Mouse (Mus musculus): ENCODE data around the gene Tmem223. TPM values are rescaled to one million over a fixed set of nuclear protein-coding genes. Genes with fewer than 3 reads are reported as not detected.

The Tmem223 gene
- polyA plus RNA-seq, 1 experiment from 2014 or later: 166 TPM

DNA sequence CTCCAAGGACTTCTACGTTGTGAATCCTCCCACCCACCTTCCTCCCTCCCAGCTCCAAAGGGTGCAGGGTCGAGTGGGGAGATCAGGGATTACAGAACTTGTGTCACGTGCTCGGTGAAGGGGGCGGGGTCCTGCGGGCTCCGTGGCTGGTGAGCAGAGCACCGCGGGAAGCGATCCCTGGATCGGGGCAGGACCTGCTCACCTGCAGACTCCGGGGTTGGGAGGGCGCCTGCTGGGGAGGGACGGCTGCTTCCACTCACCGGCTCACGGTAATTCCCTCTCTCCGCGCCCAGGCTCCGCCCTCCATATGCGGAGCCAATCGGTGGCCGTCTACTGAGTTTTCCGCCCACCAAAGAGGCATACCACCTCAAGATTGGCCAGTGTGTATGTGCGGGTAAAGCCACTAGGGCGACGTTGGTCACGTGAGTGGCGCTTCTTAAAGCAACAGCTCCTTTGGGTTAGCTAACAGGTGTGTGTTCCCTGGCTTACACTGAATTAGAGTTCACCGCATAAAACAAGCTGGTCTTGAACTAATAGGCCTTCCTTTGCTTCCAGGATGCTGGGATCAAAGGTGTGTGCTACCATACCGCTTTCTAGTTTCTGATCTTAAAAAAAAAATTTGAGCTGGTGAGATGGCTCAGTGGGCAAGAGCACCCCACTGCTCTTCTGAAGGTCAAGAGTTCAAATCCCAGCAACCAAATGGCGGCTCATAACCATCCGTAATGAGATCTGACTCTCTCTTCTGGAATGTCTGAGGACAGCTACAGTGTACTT lies 15.4 kb downstream of the Tmem223 start, which contains the start of gene Taf6l:
TSS of gene Taf6l (minus strand) at position 410 of the 774 bp plus-strand sequence.
- H3K9me3 ChIP-seq (ENCODE audit: low read depth, low read length): no peaks in the 10 kb centered on the region
- H3K9ac ChIP-seq: peak within 1 kb of the TSS; percentile 66
- peaks cover 26% of the 10 kb centered on the region for H3K36me3 ChIP-seq (ENCODE audit: insufficient read depth)
- ATAC-seq (ENCODE audit: insufficient read depth) (peak; percentile 100), DNase-seq (peak; percentile 97)
- peak; percentile 48 for TF ChIP-seq CTCF (IDR thresholded peaks at IDR 0.05; ENCODE audit: low read depth)
- under 1% methylated on average over 32 of the region's 32 CpGs for WGBS
- H3K4me2 ChIP-seq: peak within 1 kb of the TSS; percentile 84
- peak within 1 kb of the TSS; percentile 65 for H3K4me3 ChIP-seq (ENCODE audit: low read depth, low read length)
- H3K4me1 ChIP-seq (ENCODE audit: insufficient read depth): peaks cover 3% of the 10 kb centered on the region; the same call in 1 of the 2 replicates
- H3K27ac ChIP-seq (ENCODE audit: low read depth): peak within 1 kb of the TSS; percentile 70
- no peaks in the 10 kb centered on the region for H3K27me3 ChIP-seq (ENCODE audit: insufficient read depth, low read length)

DNA sequence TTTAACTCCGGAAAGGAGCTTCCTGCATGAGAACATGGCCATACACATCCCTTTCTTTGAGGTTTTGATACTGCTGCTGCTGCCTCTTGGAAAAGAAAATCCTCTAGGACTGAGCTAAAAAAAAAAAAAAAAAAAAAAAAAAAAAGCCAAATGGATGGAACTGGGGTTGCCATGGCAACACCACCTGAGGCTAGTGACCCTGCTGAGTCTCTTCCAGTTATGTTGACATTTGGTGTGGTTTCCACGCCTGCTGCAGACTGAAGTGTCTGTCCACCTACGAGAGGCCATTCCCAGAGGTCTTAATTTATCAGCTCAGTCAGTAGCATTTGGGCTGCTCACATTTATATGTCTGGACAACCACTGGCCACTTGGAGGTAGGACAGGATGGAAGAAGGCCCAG lies 17.7 kb downstream of the Tmem223 start:
- no peak overlapping the region for H3K4me3 ChIP-seq (ENCODE audit: low read depth, low read length)
- peaks cover 3% of the 10 kb centered on the region; the same call in 1 of the 2 replicates for H3K4me1 ChIP-seq (ENCODE audit: insufficient read depth)
- H3K36me3 ChIP-seq (ENCODE audit: insufficient read depth): peaks cover 18% of the 10 kb centered on the region
- WGBS: 22% methylated on average over 3 of the region's 3 CpGs
- no peak overlapping the region for H3K4me2 ChIP-seq
- peak; percentile 21 for DNase-seq
- H3K27ac ChIP-seq (ENCODE audit: low read depth): no peak overlapping the region
- ATAC-seq (ENCODE audit: insufficient read depth): no peak
- H3K27me3 ChIP-seq (ENCODE audit: insufficient read depth, low read length): no peaks in the 10 kb centered on the region
- no peak for TF ChIP-seq CTCF (IDR thresholded peaks at IDR 0.05; ENCODE audit: low read depth)
- H3K9ac ChIP-seq: no peak overlapping the region
- H3K9me3 ChIP-seq (ENCODE audit: low read depth, low read length): no peaks in the 10 kb centered on the region

DNA sequence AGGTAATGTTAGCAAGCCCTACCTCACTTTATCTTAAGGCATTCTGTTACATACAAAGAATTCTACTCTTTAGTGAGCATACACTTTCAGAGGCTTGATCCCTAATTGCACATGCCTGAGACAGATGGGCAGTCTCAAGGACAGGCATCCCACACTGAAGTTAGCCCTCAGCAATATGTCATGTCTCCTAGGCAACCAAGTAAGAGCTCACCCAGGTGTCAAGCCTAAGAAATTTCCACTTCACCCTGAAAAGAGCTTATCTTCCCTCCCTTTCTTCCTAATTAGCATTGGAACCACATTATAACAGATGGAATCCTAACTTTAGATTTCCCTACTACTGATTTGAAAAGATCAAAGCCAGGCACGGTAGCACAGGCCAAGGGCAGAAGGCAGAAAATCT lies 18.4 kb downstream of the Tmem223 start:
- Histone ChIP-seq H3K27me3 (ENCODE audit: insufficient read depth, low read length) (no peaks in the 10 kb centered on the region), H3K36me3 (ENCODE audit: insufficient read depth) (peaks cover 21% of the 10 kb centered on the region), H3K4me3 (ENCODE audit: low read depth, low read length) (no peak overlapping the region), H3K9ac (no peak overlapping the region), H3K9me3 (ENCODE audit: low read depth, low read length) (no peaks in the 10 kb centered on the region), H3K4me1 (ENCODE audit: insufficient read depth) (peaks cover 3% of the 10 kb centered on the region; the same call in 1 of the 2 replicates), H3K4me2 (no peak overlapping the region), H3K27ac (ENCODE audit: low read depth) (no peak overlapping the region)
- TF ChIP-seq CTCF (IDR thresholded peaks at IDR 0.05; ENCODE audit: low read depth): no peak
- DNase-seq (no peak), ATAC-seq (ENCODE audit: insufficient read depth) (no peak)
- 51% methylated on average over 1 of the region's 1 CpGs for WGBS

DNA sequence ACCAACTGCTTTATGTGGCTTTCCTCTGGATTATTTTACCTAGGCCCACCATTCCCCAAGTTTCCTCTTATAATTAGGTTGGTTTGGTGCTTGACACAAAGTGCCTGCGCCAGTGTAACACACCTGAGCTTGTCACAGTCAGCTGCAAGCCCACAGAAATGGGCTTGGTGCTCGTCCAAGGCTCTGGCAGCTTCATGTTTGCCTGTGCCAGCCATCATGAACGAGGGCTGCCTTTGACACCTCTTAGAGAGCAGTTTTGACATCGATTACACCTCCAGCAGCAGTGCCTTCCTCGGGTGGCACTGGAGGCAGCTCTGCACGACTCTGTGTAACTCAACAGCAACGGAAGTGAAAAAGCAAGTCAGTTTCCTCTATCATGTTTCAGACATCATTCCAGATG lies 19.4 kb downstream of the Tmem223 start:
- TF ChIP-seq CTCF (IDR thresholded peaks at IDR 0.05; ENCODE audit: low read depth): no peak
- 71% methylated on average over 7 of the region's 7 CpGs for WGBS
- no peak overlapping the region for H3K27ac ChIP-seq (ENCODE audit: low read depth)
- H3K9me3 ChIP-seq (ENCODE audit: low read depth, low read length): no peaks in the 10 kb centered on the region
- peaks cover 31% of the 10 kb centered on the region for H3K36me3 ChIP-seq (ENCODE audit: insufficient read depth)
- DNase-seq: no peak
- peaks cover 3% of the 10 kb centered on the region; the same call in 1 of the 2 replicates for H3K4me1 ChIP-seq (ENCODE audit: insufficient read depth)
- H3K27me3 ChIP-seq (ENCODE audit: insufficient read depth, low read length): no peaks in the 10 kb centered on the region
- no peak overlapping the region for H3K4me2 ChIP-seq
- no peak overlapping the region for H3K4me3 ChIP-seq (ENCODE audit: low read depth, low read length)
- H3K9ac ChIP-seq: no peak overlapping the region
- no peak for ATAC-seq (ENCODE audit: insufficient read depth)

DNA sequence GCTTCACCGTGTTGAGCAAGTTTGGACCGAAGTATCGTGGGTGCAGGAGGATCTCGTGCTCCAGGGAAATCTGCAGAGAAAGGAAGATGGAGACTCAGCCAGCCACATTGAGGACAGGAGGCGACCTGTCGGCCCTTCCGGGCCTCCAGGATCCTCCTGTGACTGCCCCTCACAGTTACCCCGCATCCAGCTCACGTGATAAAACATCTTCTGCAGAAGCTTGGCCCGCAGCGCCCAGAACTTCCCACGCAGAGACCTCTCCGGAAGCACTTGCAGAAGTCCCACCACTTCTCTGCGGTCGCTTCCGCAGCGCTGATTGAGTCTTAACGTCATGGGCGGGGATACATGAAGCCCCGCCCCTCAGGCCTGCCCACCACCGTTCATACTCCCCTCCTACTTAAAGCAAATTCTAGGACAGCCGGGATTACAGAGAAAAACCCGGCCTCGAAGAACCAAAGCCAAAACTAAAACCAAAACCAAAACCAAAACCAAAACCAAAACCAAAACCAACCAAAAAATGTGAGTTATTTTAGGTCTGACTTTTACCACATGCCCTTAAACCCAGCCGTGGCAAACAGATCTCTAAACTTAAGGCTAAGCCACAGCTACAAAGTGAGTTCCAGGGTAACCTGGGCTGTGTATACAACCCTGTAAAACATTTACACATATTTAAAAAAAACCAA lies 27.6 kb downstream of the Tmem223 start, which contains the start of gene Polr2g:
TSS of gene Polr2g (minus strand) at position 314 of the 683 bp plus-strand sequence.
- Histone ChIP-seq H3K4me3 (ENCODE audit: low read depth, low read length) (peak within 1 kb of the TSS; percentile 77), H3K27ac (ENCODE audit: low read depth) (peak within 1 kb of the TSS; percentile 51), H3K36me3 (ENCODE audit: insufficient read depth) (peaks cover 27% of the 10 kb centered on the region), H3K27me3 (ENCODE audit: insufficient read depth, low read length) (no peaks in the 10 kb centered on the region), H3K4me2 (peak within 1 kb of the TSS; percentile 78), H3K9me3 (ENCODE audit: low read depth, low read length) (no peaks in the 10 kb centered on the region), H3K4me1 (ENCODE audit: insufficient read depth) (0 out of 2 replicates have a peak, but pooled peaks cover 3% of the 10 kb centered on the region), H3K9ac (peak within 1 kb of the TSS; percentile 81)
- DNase-seq (peak; percentile 98), ATAC-seq (ENCODE audit: insufficient read depth) (peak; percentile 79)
- 2% methylated on average over 25 of the region's 25 CpGs for WGBS
- no peak for TF ChIP-seq CTCF (IDR thresholded peaks at IDR 0.05; ENCODE audit: low read depth)

DNA sequence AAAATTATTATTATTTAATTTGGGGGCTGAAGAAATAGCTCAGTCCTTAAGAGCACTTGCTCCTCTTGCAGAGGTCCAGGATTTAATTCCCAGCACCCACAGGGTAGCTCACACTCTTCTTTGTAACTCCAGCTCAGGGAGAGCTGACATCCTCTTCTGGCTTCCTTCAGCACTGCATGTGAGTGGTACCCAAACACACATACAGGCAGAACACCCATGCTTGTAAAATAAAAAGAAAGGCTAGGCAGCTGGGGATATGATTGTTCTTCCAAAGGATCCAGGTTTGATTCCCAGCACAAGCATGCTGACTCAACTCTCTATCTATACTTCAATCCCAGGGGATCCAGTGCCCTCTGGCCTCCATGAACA lies 28.1 kb downstream of the Tmem223 start:
- ATAC-seq (ENCODE audit: insufficient read depth): no peak
- peak overlapping the region; percentile 14; the same call in 1 of the 2 replicates for H3K9ac ChIP-seq
- TF ChIP-seq CTCF (IDR thresholded peaks at IDR 0.05; ENCODE audit: low read depth): no peak

More for the DNA sequence above, 28.1 kb downstream of the Tmem223 start:
- DNase-seq: no peak
- H3K27ac ChIP-seq (ENCODE audit: low read depth): peak overlapping the region; percentile 15; the same call in 1 of the 2 replicates
- H3K36me3 ChIP-seq (ENCODE audit: insufficient read depth): peaks cover 21% of the 10 kb centered on the region
- H3K9me3 ChIP-seq (ENCODE audit: low read depth, low read length): no peaks in the 10 kb centered on the region
- peak overlapping the region; percentile 78 for H3K4me2 ChIP-seq
- H3K4me3 ChIP-seq (ENCODE audit: low read depth, low read length): peak overlapping the region; percentile 77
- H3K27me3 ChIP-seq (ENCODE audit: insufficient read depth, low read length): no peaks in the 10 kb centered on the region
- 0 out of 2 replicates have a peak, but pooled peaks cover 3% of the 10 kb centered on the region for H3K4me1 ChIP-seq (ENCODE audit: insufficient read depth)

All from lung, embryonic 14.5 days (tissue).